Mouse (Mus musculus): ENCODE data around the gene Slco1a1.
"Not testable (repeated sequence)": the region's sequence is repeated elsewhere in the genome, so short reads cannot be mapped to it uniquely, and the experiment has no call there.

DNA sequence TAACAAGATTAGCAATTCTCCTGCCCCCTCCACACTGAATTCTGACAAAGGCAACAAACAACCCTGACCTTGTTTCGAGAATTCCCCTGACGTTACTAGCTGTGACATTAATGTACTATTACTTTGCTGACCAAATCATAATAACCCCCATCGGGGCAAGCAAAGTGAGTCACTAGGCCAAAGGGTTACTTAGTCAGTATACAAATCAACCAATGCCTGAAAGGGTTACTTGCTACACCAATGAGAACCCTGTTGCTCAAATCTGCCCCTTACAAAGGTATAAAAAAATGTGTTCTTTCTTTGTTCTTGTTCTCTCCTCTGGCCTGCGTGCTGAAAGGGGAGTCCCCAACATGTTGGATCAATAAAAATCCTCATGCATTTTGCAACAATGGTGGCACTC, 71.0 kb downstream of the Slco1a1 start:
- not testable (repeated sequence) for TF ChIP-seq POLR2A (IDR thresholded peaks at IDR 0.05; ENCODE audit: control insufficient read depth, extremely low read depth, insufficient read depth, low read length, poor library complexity); CTCF (IDR thresholded peaks at IDR 0.05; ENCODE audit: borderline replicate concordance, control insufficient read depth, extremely low read depth, insufficient read depth, low read length, poor library complexity)
